Mouse (Mus musculus): ENCODE data around the gene Tmeff1.

Tmeff1 gene

DNA sequence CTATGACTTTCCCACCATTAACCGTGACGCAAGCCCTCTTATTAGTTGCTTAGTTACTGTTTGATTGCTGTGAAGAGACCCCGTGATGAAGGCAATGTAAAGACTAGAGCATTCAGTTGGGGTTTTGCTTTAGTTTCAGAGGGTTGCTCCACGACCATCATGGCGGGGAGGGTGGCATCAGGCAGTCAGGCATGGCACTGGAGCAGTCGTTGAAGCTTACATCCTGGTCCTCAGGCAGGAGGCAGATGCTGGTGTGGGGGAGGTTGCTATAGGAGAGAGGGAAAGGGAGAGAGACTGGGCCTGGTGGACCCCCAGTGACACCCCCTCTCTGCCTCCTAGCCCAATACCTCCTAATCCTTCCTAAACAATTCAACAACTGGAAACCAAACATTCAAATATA is 35.1 kb downstream of the Tmeff1 start:
- DNase-seq (ENCODE audit: low read depth, low spot score): no peak

DNA sequence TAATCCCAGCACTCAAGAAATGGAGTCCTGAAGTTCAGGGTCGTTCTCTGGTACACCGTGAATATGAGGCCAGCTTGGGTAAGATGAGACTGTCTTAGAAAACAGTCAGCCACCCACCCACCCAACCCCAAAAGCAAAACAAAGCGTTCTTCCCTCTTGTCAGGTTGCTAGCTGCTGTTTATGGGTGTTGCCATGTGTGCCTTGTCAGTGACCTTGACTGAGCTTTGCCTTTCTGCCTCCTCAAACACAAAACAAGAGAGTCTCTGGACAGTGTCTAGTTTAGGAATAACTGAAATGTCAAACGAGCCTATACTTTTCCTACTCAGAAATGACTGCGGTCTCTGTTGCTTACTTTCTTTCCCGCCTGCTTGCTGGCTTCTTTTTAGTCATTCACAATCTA is 37.3 kb downstream of the Tmeff1 start:
- peak; percentile 76 for DNase-seq (ENCODE audit: low read depth, low spot score)

DNA sequence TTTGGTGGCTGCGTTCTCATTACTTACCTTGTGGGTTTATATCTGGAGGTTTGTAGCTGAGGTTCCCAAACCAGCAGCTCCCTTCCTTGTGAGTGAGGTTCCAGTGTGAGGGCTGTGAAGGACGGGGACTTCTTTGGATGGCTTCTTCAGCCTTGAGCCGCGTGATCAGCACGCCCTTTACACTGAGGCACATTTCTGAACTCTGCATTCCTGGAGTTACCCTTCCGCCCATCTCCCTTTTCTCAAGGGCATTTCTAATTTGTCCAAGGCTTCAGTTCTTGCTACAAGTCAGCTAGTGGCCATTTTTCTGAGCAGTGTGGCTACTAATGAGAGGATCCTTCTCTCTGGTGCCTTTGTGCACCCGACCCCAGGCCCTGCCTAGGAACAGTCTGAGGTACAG is 38.0 kb downstream of the Tmeff1 start:
- peak; percentile 82 for DNase-seq (ENCODE audit: low read depth, low spot score)

DNA sequence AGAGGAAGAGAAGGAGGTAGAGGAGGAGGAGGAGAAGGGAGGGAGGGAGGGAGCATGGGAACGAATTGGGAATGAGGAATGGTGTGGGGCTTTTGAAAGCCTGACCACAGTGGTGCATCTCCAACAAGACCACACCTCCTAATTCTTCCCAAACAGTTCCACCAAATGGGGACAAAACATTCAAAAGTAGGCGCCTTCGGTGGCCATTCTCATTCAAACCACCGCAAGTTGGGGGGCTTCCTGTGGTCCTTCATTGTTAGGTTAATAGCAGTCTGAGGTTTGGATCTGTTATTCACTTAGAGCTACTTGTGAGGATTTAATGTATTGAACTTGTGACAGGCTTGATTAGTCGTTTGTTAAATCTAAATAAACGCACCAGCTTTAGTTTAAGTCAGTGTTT is 40.0 kb downstream of the Tmeff1 start:
- DNase-seq (ENCODE audit: low read depth, low spot score): peak; percentile 95

DNA sequence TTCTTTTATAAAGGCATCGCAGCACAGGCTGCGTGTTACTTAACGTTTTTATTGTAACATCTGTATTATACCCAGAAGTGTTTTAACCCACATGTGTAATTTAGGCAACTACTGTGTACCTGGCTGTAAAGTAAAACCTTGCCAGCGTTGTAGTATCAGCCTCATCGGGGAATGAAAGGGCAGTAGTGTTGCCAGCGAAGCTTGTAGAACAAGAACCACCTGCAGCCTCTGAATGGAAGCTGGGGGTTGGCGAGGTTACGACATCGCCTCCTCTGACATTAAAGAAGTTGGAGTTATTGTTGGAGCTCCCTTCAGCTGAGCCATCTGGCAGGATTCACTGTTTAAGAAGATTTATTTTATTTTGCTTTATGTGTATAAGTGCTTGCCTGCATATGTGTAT is 40.9 kb downstream of the Tmeff1 start:
- no peak for DNase-seq (ENCODE audit: low read depth, low spot score)

DNA sequence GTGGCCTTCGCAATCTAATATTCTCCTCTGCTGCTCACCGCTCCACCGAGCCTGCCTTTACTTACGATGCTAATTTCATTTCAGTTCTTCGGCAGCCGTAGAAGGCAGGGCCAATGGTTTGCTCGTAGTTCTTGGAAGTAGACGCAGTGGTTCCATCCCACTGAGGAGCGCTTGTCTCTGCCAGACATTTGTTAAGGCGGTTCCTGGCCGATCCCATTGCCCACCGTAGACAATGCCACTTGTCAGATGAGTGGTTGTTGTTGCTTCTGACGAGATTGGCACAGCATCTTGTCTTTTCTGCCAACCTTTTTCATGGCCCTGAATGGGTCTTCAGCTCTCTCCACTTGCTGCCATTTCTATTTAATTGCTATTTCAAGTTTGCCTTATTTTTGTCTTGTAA is 44.5 kb downstream of the Tmeff1 start:
- DNase-seq (ENCODE audit: low read depth, low spot score): peak; percentile 45

DNA sequence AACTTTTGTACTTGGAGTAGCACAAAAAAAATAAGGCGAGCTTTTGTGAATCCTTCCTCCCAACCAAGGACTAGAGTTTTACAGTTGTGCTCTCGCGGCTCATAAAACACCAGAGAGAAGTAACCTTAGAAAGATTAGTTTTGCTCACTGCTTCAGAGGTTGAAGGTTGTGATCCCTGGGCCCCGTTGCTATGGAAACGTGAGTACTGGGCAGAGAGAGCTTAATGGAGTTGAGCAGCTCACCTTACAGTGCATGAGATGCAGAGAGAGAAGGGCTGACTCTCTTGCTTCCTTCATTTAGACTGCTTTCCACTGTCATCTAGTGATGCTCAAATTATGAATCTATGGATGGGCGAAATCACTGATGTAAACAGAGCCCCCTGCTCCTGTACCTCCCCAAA is 48.6 kb downstream of the Tmeff1 start:
- peak; percentile 52 for DNase-seq (ENCODE audit: low read depth, low spot score)

DNA sequence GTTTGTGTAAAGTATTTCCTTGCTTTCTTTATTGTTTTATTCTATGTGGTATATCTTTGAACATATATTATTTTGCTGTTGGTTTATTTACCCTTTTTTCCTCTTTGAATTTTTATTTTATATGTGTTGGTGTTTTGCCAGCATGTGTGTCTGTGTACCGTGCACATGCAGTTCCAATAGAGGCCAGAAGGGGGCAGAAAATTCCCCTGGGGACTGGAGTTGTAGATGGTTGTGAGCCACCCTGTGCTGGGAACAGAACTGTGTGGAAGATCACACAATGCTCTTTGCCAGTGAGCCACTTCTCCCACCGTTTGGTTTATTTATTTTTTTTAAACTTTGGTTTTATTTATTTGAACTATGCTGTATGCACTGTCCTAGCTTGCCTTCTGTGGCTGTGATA is 49.1 kb downstream of the Tmeff1 start:
- DNase-seq (ENCODE audit: low read depth, low spot score): peak; percentile 79

DNA sequence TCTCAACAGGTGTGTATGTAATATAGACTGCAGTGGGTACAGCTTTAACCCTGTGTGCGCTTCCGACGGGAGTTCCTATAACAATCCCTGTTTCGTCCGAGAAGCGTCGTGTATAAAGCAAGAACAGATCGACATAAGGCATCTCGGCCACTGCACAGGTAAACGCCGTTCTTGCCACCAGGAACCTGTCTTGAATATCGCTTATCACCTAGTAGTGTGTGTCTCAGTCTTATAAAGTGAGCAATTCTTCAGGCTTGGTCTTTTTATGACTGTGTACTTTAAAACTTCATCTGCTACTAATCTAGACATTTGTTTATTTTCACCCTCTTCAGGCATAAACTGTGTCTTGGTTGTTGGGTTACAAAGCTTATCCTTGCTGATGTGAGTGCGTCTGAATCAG is 51.9 kb downstream of the Tmeff1 start:
- no peak for DNase-seq (ENCODE audit: low read depth, low spot score)

DNA sequence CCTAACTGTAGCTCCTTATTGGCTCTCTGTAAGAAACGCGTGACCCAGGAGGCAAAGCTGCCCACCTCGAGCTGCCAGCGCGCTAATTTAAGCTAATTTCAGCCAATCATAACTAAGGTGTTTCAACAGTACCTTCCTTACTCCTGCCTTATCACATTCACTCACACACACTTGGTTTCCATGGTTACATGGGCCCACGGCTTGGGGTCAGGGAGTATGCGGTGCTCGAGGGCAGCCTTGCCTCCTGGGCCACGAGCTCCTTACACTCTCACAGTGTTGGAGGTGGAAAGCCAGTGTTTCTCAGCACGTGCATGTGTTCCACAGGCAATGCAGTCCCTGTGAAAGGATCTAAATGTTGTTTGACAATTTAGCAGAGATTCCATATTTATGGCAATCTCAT is 53.2 kb downstream of the Tmeff1 start:
- DNase-seq (ENCODE audit: low read depth, low spot score): no peak

DNA sequence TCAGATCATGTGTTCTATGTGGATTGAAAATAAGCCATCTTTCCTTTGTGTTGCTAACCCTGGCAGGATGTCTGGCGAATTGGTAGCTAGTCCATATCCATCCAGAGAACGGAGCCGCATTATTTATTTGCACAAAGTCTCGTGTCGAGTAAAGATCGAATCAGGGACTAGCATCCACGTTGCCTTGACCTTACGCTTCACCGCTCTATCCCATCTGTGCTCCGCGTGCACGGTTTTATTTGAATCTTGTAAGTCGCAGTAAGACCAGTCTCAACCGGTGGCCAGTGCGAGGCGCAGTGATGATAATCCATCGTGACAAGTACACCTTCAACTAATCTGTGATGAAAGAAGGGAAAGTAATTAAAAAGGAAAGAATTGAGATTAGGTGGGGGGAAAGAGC is 54.5 kb downstream of the Tmeff1 start:
- DNase-seq (ENCODE audit: low read depth, low spot score): no peak

DNA sequence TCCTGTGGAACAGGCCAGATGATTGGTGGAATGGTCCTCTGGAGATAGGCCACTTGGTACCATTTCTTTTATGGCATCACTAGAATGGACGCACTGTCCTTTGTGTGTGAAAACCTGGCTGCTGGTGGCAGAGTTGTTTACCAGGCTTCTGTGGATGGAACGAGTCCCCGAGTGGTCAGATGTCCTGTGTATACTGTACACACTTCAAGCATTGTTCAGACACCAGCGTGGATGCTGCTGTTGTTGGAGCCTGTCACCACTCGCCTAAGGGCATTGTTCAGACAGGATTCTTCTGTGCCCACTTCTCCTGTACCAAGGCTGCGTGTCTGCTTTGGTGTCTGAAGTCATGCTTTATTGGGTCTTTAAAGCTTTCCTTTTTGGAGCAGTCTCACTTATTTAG is 58.8 kb downstream of the Tmeff1 start:
- DNase-seq (ENCODE audit: low read depth, low spot score): no peak

DNA sequence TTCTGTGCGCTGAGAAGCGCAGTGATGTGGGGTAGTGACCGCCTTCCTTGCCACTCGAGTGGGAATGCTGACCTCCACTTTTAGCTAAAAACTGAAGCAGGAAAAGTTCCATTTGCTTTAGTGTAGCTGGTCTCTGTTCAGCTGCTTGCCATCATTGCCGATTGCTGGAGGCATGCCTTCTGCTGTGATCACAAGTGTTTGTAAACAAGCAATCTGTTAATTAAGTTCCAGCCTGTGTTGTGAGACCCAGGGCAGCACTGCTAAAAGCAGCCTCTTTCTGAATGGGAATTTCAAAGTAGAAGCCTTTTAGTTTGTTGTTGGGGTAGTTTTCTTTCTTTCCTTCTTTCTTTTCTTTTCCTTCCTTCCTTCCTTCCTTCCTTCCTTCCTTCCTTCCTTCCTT is 61.2 kb downstream of the Tmeff1 start:
- no peak for DNase-seq (ENCODE audit: low read depth, low spot score)

DNA sequence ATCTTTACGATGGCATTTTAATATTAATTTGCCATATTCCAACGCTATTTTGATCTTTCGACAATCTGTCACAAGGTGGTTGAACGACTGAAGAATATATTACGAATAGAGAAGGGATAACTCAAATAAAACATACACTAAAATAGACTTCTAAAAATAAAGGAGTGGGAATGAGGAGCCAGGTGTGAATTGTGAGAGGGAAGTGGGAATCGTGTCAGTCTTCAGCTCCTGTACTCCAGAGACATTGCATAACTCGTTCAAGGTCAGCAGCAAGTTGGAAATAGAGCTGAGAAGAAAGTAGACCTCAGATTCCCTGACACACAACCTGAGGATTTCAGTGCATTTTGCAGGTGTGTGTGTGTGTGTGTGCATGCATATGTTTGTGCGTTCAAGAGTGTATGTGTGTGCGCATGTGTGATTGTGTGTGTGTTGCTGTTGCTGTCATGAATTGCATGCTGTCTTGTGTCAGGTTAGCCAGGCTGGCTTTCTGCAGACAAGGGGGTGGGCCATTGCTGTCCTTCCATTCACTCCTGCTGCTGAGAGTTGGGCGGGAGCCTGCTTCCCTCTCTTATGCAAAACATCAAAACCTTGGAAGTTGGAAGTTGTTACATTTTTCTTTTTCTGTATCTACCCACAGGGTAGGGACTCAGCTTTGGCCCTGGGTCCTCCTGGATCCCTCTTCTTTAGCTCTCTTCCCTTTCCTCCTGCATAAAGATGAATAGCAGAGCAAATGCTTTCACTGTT is 65.8 kb downstream of the Tmeff1 start:
- peak; percentile 25 for DNase-seq (ENCODE audit: low read depth, low spot score)

DNA sequence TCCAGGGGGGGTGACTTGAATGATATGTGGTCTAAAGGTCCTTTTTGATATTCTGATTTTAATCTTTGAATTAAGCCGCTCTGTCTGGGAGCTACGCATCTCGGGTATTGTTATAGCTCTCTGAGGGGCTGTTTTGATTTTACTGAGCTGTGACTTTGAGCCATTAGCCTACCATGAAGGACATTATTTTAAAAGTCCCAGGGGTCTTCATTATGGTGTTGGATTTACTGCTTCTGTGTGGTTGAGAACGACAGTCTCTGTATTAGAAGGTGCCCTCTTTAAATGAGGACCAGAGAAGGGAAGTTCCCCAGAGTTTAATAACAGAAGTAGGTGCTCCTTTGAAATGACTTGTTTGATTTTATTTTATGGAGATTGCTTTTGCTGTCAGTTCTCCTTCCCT is 69.1 kb downstream of the Tmeff1 start:
- DNase-seq (ENCODE audit: low read depth, low spot score): no peak

DNA sequence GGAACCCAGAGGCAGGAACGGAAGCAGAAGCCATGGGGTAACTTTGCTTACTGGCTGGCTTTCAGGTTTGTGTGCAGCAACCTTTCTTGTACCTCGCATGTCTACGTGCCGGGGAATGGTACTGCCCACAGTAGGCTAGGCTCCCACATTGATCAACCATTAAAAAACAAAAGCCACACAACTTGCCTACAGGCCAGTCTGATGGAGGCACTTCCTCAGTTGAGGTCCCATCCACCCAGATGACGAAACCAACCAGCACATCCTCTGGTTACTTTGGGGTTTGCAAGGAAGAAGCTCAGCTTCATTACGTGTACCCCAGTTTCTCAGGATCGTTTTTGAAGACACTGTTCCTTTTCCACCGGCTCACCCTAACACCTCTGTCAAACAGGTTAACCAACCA is 71.6 kb downstream of the Tmeff1 start:
- DNase-seq (ENCODE audit: low read depth, low spot score): no peak

DNA sequence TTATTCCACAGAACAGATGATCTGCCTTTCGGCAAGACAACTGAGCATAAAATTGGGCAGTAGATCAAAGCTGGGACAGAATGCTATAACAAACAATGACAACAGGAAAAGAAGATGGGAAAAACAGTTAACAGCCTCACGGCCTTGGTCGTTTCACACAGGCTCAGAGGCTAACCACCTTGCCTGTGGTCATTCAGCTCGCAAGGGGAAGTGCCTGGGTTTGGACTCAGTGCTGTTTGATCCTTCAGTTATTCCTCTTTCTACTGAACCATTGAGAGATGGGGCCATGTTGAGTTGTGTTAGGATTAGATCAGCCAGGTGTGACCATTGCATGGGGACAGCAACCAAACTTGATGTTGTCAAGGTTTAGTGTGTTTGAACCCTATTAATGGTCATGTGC is 75.2 kb downstream of the Tmeff1 start:
- DNase-seq (ENCODE audit: low read depth, low spot score): no peak

DNA sequence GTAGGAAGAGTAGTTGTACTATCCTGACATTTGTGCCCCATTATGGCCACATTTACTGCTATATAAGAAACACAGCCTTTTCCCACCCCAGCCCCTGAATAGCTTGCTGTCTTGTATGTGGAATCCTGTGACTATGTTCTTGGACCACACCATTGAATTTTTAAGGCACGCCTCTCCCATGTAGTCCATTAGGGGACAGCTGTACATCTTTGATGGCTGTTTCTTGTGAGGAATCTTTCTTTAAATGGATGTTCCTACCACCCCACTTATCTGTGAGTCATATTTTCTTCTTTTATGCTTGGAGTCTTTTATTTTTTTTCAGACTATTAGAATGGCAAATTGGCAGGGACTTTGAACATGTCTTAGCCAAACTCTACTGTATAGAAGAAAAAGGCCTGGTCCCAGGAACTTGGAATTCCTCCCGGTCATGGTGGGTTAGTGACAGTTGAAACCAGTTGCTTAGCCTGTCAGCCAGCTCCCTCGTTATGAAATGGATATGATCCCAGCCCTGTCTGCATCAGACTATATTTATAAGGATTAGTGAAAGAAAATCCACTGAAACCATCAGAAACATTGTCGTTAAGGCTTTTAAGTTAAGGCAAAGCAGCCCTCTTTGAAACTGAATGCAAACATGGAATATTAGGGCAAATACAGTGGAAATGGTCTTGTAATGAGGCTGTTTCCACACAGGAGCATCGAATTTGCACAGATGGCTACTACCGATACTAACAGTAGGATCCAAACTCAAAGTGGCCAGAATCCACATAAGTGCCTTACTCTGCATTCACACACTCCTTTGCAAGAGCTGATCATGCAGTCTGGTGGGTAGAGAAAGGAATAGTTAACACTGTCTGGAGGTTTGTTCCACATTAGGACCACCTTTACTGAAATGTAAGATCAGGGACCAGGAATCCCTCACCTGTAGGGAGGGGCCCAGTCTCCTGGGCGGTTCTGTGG is 75.9 kb downstream of the Tmeff1 start:
- no peak for DNase-seq (ENCODE audit: low read depth, low spot score)

DNA sequence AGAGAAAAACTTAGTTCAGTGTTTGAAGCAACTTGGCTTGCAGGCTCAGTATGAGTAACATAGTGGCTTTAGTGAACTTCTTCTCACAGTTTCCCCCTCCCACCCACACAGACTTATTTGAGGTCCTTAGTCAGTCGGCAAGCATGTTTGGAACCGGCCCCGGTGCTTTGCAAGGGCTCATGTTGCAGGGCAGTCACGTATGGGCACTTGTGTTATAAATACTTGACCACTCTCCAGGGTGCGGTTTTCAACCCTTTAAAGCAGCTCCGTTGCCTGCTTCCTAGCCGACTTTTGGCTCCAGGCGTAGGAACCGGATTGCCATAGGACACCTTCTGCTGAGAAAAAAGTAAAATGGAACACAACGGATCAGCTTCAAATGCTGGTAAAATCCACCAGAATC is 78.3 kb downstream of the Tmeff1 start, which contains the start of gene Cavin4:
Gene Cavin4, plus strand, starts transcription at position 244 of the 400 bp plus-strand sequence.
- no peak for DNase-seq (ENCODE audit: low read depth, low spot score)

DNA sequence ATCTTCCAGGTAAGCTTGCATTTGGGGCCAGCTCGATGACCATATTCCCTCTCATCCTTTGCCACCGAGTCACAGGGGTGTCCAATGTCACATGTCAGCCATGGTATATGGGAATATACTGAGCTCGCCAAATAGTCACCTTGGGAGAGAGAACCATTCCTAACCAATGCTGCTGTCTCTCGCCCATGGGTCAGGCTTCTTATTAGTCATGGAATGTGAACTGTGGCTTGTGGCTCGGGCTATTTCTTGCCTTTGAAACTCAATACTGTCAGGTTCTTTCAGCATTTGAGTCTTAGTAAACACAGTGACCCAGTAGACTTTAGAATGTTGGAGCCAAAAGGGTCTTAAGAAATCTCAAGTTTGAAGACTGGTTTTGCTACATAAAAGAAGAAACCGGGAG is 79.0 kb downstream of the Tmeff1 start:
- DNase-seq (ENCODE audit: low read depth, low spot score): no peak

DNA sequence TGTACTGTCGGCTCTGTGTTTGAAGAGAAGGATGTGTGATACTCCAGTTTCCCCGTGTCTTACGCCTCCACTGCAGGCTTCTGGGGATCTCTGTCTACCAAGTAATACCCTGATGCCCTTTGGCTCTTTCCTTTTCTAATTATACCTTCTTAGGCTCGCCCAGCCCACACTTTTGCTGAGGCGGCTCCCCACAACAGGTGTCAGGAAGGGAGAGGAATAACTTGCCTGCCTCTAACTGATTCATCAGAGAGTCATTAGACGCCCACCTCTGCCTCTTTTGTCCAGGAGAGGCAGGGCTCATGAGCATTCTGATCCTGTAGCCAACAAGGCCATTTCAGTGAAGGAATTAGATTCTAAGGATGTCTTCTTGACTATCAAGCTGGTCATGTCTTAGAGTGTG is 82.3 kb downstream of the Tmeff1 start:
- DNase-seq (ENCODE audit: low read depth, low spot score): peak; percentile 34

DNA sequence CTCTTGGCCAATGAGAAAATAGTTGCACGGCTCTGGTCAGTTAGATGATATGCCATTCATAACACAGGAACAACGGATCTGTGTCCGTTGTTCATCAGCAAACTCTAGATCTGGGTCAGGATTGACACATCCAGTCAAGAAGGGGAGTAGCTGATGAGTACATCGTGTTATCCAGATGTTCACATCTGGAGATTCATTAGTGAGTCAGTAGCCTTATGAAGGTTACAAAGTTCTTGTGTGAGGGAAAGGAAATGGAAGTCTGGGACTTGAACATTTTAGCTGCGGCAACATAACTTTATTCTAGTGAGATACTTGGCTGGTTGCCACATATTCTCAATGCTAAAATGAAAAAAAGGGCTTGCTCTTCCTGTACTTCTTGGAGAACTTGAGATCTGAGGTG is 87.9 kb downstream of the Tmeff1 start:
- no peak for DNase-seq (ENCODE audit: low read depth, low spot score)

DNA sequence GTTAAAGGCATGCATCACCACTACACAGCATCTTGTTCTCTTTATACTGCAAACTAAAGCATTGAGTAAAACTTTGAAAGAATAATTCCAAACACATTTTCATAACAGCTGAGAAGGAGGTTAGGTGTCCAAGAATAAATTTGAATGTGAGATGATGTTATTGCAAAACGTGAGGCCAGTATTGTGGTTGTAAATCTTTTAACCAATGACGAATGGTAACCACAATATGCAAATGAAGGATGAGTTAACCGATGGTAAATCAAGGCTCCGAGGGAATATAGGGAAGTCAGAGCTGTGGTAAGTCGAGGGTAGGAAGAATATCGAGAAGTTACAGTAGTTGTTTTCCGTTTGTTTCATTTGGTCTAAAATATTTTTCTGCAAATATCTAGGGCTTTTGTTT is 89.4 kb downstream of the Tmeff1 start:
- no peak for DNase-seq (ENCODE audit: low read depth, low spot score)
